Mouse (Mus musculus) MEL (cell line): ENCODE results near the gene Alox8. TPM values are rescaled to one million over a fixed set of nuclear protein-coding genes. Genes with fewer than 3 reads are reported as not detected.

Experiments used
- DNase-seq: peaks from one replicate; pipeline ENCODE4 v3.0.0; 2011; ENCODE audit warnings: low read depth, low spot score
- H3K27ac ChIP-seq: 2 replicates; pipeline ENCODE4 v1.5.1; 2012; ENCODE audit warnings: low read depth, mild to moderate bottlenecking, control low read depth, low read length, moderate library complexity; ENCODE audit not compliant: control insufficient read depth
- H3K27me3 ChIP-seq, 2 experiments: fragments of 150-350 bp in 1 of 2; sonication (generic) in 1 of 2; 2 replicates each; pipeline ENCODE4 v1.6.1; 2012; ENCODE audit warnings: low read length in 2 of 2, mild to moderate bottlenecking in 2 of 2, improper control_type of control experiment in 1 of 2, moderate library complexity in 1 of 2; ENCODE audit not compliant: insufficient read depth in 2 of 2, control insufficient read depth in 1 of 2
- H3K36me3 ChIP-seq, 2 experiments: 2 replicates each; pipeline ENCODE4 v1.6.1; 2012 to 2014; ENCODE audit warnings: low read length in 2 of 2, improper control_type of control experiment in 1 of 2, inconsistent platforms in 1 of 2, mild to moderate bottlenecking in 1 of 2; ENCODE audit not compliant: insufficient read depth in 2 of 2, control insufficient read depth in 1 of 2
- H3K4me1 ChIP-seq, 2 experiments: fragments of 150-350 bp in 1 of 2; sonication (generic) in 1 of 2; 2 replicates each; pipeline ENCODE4 v1.6.1; 2012; ENCODE audit warnings: low read length in 2 of 2, improper control_type of control experiment in 1 of 2, mild to moderate bottlenecking in 1 of 2; ENCODE audit not compliant: insufficient read depth in 2 of 2, control insufficient read depth in 1 of 2
- H3K4me3 ChIP-seq, 2 experiments: fragments of 150-350 bp in 1 of 2; sonication (generic) in 1 of 2; 2 replicates each; pipeline ENCODE4 v1.5.1; 2012; ENCODE audit warnings: low read depth in 2 of 2, low read length in 2 of 2, mild to moderate bottlenecking in 2 of 2, moderate library complexity in 2 of 2, control low read depth in 1 of 2, improper control_type of control experiment in 1 of 2; ENCODE audit not compliant: control insufficient read depth in 1 of 2, insufficient read depth in 1 of 2
- H3K79me2 ChIP-seq: 2 replicates; pipeline ENCODE4 v1.6.1; 2012; ENCODE audit warnings: mild to moderate bottlenecking, low read length, moderate library complexity; ENCODE audit not compliant: control insufficient read depth, poor library complexity, insufficient read depth
- H3K9ac ChIP-seq: 2 replicates; pipeline ENCODE4 v1.6.1; 2012; ENCODE audit warnings: low read depth, mild to moderate bottlenecking, control low read depth, low read length, moderate library complexity; ENCODE audit not compliant: control insufficient read depth, poor library complexity, severe bottlenecking
- H3K9me3 ChIP-seq: fragments of 150-350 bp; sonication (generic); replicated peaks from 2 replicates; pipeline ENCODE4 v1.6.1; 2012; ENCODE audit warnings: mild to moderate bottlenecking, low read length, improper control_type of control experiment, moderate library complexity; ENCODE audit not compliant: insufficient read depth
- CHD1 ChIP-seq: IDR thresholded peaks from 2 replicates; pipeline ENCODE4 v1.6.1; 2012; ENCODE audit warnings: low read depth, mild to moderate bottlenecking, inconsistent platforms, low read length, improper control_type of control experiment
- CHD2 ChIP-seq: IDR thresholded peaks from 2 replicates; pipeline ENCODE4 v1.6.1; 2011; ENCODE audit warnings: low read length, improper control_type of control experiment
- E2F4 ChIP-seq: IDR thresholded peaks from 2 replicates; pipeline ENCODE4 v1.6.1; 2011; ENCODE audit warnings: low read depth, low read length, improper control_type of control experiment, borderline replicate concordance
- ELF1 ChIP-seq: IDR thresholded peaks from 2 replicates; pipeline ENCODE4 v1.6.1; 2014; ENCODE audit warnings: low read depth, mild to moderate bottlenecking, inconsistent platforms, low read length, improper control_type of control experiment, moderate library complexity
- EP300 ChIP-seq, 2 experiments: IDR thresholded peaks; 2 replicates each; pipeline ENCODE4 v1.6.1; 2011; ENCODE audit warnings: improper control_type of control experiment in 2 of 2, low read length in 2 of 2, low read depth in 1 of 2, mild to moderate bottlenecking in 1 of 2
- ETS1 ChIP-seq: IDR thresholded peaks from 2 replicates; pipeline ENCODE4 v1.6.1; 2012; ENCODE audit warnings: low read depth, mild to moderate bottlenecking, inconsistent platforms, low read length, improper control_type of control experiment, moderate library complexity
- HCFC1 ChIP-seq: IDR thresholded peaks from 2 replicates; pipeline ENCODE4 v1.6.1; 2012; ENCODE audit warnings: low read depth, mild to moderate bottlenecking, inconsistent platforms, low read length, improper control_type of control experiment, moderate library complexity
- JUND ChIP-seq: IDR thresholded peaks from 2 replicates; pipeline ENCODE4 v1.6.1; 2011; ENCODE audit warnings: low read depth, mild to moderate bottlenecking, improper control_type of control experiment, low read length
- KAT2A ChIP-seq: conservative IDR thresholded peaks from 2 replicates; pipeline ENCODE4 v1.6.1; 2012; ENCODE audit warnings: low read depth, low read length, improper control_type of control experiment, inconsistent platforms
- MAFK ChIP-seq: IDR thresholded peaks from 2 replicates; pipeline ENCODE4 v1.6.1; 2011; ENCODE audit warnings: low read depth, mild to moderate bottlenecking, low read length, improper control_type of control experiment, borderline replicate concordance
- MAX ChIP-seq: IDR thresholded peaks from 2 replicates; pipeline ENCODE4 v1.6.1; 2011; ENCODE audit warnings: low read length, improper control_type of control experiment
- MYB ChIP-seq: IDR thresholded peaks from 2 replicates; pipeline ENCODE4 v1.6.1; 2011; ENCODE audit warnings: mild to moderate bottlenecking, low read depth, low read length, improper control_type of control experiment
- MYC ChIP-seq: IDR thresholded peaks from 2 replicates; pipeline ENCODE4 v1.6.1; 2011; ENCODE audit warnings: low read depth, mild to moderate bottlenecking, low read length, improper control_type of control experiment, moderate library complexity
- NELFE ChIP-seq: IDR thresholded peaks from 2 replicates; pipeline ENCODE4 v1.6.1; 2011; ENCODE audit warnings: low read depth, low read length, improper control_type of control experiment
- NRF1 ChIP-seq: IDR thresholded peaks from 2 replicates; pipeline ENCODE4 v1.6.1; 2014; ENCODE audit warnings: low read depth, mild to moderate bottlenecking, inconsistent platforms, low read length, improper control_type of control experiment, moderate library complexity; ENCODE audit not compliant: poor library complexity, insufficient read depth, severe bottlenecking
- POLR2A ChIP-seq, 2 experiments: IDR thresholded peaks; 2 replicates each; pipeline ENCODE4 v1.6.1; 2011 to 2012; ENCODE audit warnings: low read length in 2 of 2, mild to moderate bottlenecking in 2 of 2, control low read depth in 1 of 2, improper control_type of control experiment in 1 of 2, low read depth in 1 of 2, moderate library complexity in 1 of 2; ENCODE audit not compliant: control insufficient read depth in 1 of 2, insufficient read depth in 1 of 2, poor library complexity in 1 of 2
- POLR2AphosphoS5 ChIP-seq: IDR thresholded peaks from 2 replicates; pipeline ENCODE4 v1.6.1; 2012; ENCODE audit warnings: low read depth, borderline replicate concordance, mild to moderate bottlenecking, inconsistent platforms, low read length, moderate library complexity, mixed read lengths
- SMC3 ChIP-seq: IDR thresholded peaks from 2 replicates; pipeline ENCODE4 v1.6.1; 2011; ENCODE audit warnings: low read depth, low read length, improper control_type of control experiment
- TCF12 ChIP-seq: IDR thresholded peaks from 2 replicates; pipeline ENCODE4 v1.6.1; 2014; ENCODE audit warnings: low read depth, mild to moderate bottlenecking, inconsistent platforms, low read length, improper control_type of control experiment, moderate library complexity
- UBTF ChIP-seq: IDR thresholded peaks from 2 replicates; pipeline ENCODE4 v1.6.1; 2012; ENCODE audit warnings: low read depth, mild to moderate bottlenecking, inconsistent platforms, low read length, improper control_type of control experiment, moderate library complexity, borderline replicate concordance; ENCODE audit not compliant: insufficient read depth
- USF1 ChIP-seq: IDR thresholded peaks from 2 replicates; pipeline ENCODE4 v1.6.1; 2014; ENCODE audit warnings: low read depth, mild to moderate bottlenecking, inconsistent platforms, low read length, improper control_type of control experiment, moderate library complexity
- ZC3H11A ChIP-seq: IDR thresholded peaks from 2 replicates; pipeline ENCODE4 v1.6.1; 2012; ENCODE audit warnings: low read depth, mild to moderate bottlenecking, inconsistent platforms, low read length, improper control_type of control experiment
- ZKSCAN1 ChIP-seq: IDR thresholded peaks from 2 replicates; pipeline ENCODE4 v1.6.1; 2012; ENCODE audit warnings: low read depth, mild to moderate bottlenecking, inconsistent platforms, low read length, improper control_type of control experiment, moderate library complexity
- ZNF384 ChIP-seq: IDR thresholded peaks from 2 replicates; pipeline ENCODE4 v1.6.1; 2012; ENCODE audit warnings: low read depth, mild to moderate bottlenecking, inconsistent platforms, low read length, improper control_type of control experiment
- polyA plus RNA-seq, 2 experiments: library from polyadenylated mRNA; stranded (reverse) in 1 of 2; unstranded in 1 of 2; fragments of >175 nt in 1 of 2; fragments of >200 nt in 1 of 2; gene quantifications; 2 replicates each; pipeline versions ENCODE4 v1.2.1 to v1.2.4; 2012; ENCODE audit warnings: low replicate concordance in 2 of 2, low read depth in 1 of 2; ENCODE audit not compliant: insufficient read length in 2 of 2, insufficient read depth in 1 of 2, missing spikeins in 1 of 2
- total RNA-seq: library from RNA; depleted of rRNA; stranded (reverse); fragments of 300-350 nt; gene quantifications from 2 replicates; pipeline ENCODE4 v1.2.3, GENCODE M21; 2012

The Alox8 gene
- total and polyA plus RNA-seq, 3 experiments, result 0.07 to 0.31 TPM; not detected in 1

DNA sequence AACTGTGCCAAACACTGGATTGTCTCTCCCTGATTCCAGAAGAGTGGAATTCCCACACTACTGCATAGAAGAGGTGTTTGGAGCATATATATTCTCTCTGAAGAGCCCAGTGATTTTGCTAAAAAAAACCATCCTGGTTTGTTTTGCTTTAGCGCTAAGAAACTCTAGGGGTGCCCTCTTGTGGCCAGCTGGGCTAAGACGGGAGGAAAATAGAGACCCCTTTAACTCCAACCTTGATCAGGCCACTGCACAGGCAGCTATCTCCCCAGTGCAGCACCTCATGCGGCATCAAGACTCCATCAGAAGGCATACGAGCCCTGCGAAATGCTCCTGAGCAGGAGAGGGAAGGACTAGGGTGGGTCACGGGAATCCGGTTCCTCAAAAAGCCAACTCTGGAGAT is 47.2 kb downstream of the Alox8 start (continued):
- TF ChIP-seq ZNF384 (peak; percentile 94), NRF1 (no peak), USF1 (no peak), UBTF (no peak), KAT2A (no peak), ZC3H11A (peak; percentile 76), SMC3 (peak; percentile 87), HCFC1 (no peak), NELFE (no peak), MAFK (no peak), MAX (no peak), ETS1 (no peak), E2F4 (no peak)

DNA sequence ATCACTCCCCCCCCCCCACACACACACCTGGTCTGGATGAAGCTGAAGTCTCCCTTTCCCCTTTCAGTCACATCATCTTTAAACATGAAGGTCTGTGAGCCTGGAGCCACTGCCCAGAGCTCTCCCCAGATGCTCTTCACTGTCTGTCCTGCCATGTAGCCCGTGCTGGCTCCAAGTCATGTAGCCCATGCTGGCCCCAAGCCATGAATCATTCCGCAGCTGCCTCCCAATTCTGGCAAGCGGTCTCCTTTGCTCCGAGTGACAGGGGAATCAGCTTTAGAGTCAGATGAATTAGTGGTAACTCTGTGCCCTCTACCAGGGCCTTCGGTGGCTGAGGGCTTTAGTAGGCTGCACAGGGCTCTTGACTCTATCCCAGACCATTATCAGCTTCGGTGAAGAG is 47.9 kb downstream of the Alox8 start:
- no peak for DNase-seq
- Histone ChIP-seq H3K4me1 (no peaks in the 10 kb centered on the region), H3K27me3 (peaks cover 7 to 15% of the 10 kb centered on the region in 2 experiments), H3K9me3 (no peaks in the 10 kb centered on the region), H3K9ac (no peak overlapping the region), H3K36me3 (no peaks in the 10 kb centered on the region), H3K27ac (no peak overlapping the region), H3K4me3 (no peak overlapping the region), H3K79me2 (no peaks in the 10 kb centered on the region)
- TF ChIP-seq NRF1 (no peak), ZKSCAN1 (no peak), HCFC1 (no peak), EP300 (IDR thresholded peaks at IDR 0.05; ENCODE audit: low read depth in 1 of 2, low read length in 2 of 2) (no peak), CHD1 (no peak), UBTF (no peak), MYC (no peak), JUND (no peak), CHD2 (no peak), ELF1 (no peak), E2F4 (no peak), TCF12 (no peak), MYB (no peak), POLR2AphosphoS5 (no peak), POLR2A (IDR thresholded peaks at IDR 0.05; ENCODE audit: control insufficient read depth in 1 of 2, insufficient read depth in 1 of 2, low read depth in 1 of 2, low read length in 2 of 2, poor library complexity in 1 of 2) (no peak)
